Mouse (Mus musculus) kidney, adult 11 months (tissue): Measurements from ENCODE around the gene AC129217.1.

Source experiments
- DNase-seq: peaks from one replicate; pipeline ENCODE4 v3.0.0; 2022

AC129217.1 gene

DNA sequence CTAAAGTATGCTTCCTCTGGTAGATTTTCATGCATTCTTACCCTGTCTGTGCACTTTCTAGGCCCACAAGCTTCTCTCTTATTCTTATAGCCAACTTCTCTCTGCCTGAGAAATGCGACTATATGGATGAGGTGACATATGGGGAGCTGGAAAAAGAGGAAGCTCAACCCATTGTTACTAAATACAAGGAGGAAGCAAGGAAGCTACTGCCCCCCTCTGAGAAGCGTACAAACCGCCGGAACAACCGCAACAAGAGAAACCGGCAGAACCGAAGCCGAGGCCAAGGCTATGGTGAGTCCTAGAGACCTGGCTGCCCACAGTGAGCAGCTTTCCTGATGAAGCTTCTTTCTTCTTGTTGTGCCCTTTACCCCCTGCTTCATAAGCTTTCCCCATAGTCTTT lies at the start of gene AC129217.1:
TSS of gene AC129217.1 (plus strand) at position 114 of the 400 bp plus-strand sequence.
- DNase-seq = no peak

DNA sequence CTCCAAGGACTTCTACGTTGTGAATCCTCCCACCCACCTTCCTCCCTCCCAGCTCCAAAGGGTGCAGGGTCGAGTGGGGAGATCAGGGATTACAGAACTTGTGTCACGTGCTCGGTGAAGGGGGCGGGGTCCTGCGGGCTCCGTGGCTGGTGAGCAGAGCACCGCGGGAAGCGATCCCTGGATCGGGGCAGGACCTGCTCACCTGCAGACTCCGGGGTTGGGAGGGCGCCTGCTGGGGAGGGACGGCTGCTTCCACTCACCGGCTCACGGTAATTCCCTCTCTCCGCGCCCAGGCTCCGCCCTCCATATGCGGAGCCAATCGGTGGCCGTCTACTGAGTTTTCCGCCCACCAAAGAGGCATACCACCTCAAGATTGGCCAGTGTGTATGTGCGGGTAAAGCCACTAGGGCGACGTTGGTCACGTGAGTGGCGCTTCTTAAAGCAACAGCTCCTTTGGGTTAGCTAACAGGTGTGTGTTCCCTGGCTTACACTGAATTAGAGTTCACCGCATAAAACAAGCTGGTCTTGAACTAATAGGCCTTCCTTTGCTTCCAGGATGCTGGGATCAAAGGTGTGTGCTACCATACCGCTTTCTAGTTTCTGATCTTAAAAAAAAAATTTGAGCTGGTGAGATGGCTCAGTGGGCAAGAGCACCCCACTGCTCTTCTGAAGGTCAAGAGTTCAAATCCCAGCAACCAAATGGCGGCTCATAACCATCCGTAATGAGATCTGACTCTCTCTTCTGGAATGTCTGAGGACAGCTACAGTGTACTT lies 43.4 kb upstream of the AC129217.1 start, which contains the start of gene Taf6l:
TSS of gene Taf6l (minus strand) at position 410 of the 774 bp plus-strand sequence.
- peak; percentile 99 for DNase-seq

DNA sequence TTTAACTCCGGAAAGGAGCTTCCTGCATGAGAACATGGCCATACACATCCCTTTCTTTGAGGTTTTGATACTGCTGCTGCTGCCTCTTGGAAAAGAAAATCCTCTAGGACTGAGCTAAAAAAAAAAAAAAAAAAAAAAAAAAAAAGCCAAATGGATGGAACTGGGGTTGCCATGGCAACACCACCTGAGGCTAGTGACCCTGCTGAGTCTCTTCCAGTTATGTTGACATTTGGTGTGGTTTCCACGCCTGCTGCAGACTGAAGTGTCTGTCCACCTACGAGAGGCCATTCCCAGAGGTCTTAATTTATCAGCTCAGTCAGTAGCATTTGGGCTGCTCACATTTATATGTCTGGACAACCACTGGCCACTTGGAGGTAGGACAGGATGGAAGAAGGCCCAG lies 41.1 kb upstream of the AC129217.1 start:
- DNase-seq = no peak

DNA sequence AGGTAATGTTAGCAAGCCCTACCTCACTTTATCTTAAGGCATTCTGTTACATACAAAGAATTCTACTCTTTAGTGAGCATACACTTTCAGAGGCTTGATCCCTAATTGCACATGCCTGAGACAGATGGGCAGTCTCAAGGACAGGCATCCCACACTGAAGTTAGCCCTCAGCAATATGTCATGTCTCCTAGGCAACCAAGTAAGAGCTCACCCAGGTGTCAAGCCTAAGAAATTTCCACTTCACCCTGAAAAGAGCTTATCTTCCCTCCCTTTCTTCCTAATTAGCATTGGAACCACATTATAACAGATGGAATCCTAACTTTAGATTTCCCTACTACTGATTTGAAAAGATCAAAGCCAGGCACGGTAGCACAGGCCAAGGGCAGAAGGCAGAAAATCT lies 40.4 kb upstream of the AC129217.1 start:
- no peak for DNase-seq

DNA sequence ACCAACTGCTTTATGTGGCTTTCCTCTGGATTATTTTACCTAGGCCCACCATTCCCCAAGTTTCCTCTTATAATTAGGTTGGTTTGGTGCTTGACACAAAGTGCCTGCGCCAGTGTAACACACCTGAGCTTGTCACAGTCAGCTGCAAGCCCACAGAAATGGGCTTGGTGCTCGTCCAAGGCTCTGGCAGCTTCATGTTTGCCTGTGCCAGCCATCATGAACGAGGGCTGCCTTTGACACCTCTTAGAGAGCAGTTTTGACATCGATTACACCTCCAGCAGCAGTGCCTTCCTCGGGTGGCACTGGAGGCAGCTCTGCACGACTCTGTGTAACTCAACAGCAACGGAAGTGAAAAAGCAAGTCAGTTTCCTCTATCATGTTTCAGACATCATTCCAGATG lies 39.4 kb upstream of the AC129217.1 start:
- no peak for DNase-seq

DNA sequence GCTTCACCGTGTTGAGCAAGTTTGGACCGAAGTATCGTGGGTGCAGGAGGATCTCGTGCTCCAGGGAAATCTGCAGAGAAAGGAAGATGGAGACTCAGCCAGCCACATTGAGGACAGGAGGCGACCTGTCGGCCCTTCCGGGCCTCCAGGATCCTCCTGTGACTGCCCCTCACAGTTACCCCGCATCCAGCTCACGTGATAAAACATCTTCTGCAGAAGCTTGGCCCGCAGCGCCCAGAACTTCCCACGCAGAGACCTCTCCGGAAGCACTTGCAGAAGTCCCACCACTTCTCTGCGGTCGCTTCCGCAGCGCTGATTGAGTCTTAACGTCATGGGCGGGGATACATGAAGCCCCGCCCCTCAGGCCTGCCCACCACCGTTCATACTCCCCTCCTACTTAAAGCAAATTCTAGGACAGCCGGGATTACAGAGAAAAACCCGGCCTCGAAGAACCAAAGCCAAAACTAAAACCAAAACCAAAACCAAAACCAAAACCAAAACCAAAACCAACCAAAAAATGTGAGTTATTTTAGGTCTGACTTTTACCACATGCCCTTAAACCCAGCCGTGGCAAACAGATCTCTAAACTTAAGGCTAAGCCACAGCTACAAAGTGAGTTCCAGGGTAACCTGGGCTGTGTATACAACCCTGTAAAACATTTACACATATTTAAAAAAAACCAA lies 31.2 kb upstream of the AC129217.1 start, which contains the start of gene Polr2g:
TSS of gene Polr2g (minus strand) at position 314 of the 683 bp plus-strand sequence.
- peak; percentile 93 for DNase-seq

DNA sequence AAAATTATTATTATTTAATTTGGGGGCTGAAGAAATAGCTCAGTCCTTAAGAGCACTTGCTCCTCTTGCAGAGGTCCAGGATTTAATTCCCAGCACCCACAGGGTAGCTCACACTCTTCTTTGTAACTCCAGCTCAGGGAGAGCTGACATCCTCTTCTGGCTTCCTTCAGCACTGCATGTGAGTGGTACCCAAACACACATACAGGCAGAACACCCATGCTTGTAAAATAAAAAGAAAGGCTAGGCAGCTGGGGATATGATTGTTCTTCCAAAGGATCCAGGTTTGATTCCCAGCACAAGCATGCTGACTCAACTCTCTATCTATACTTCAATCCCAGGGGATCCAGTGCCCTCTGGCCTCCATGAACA lies 30.6 kb upstream of the AC129217.1 start:
- no peak for DNase-seq

DNA sequence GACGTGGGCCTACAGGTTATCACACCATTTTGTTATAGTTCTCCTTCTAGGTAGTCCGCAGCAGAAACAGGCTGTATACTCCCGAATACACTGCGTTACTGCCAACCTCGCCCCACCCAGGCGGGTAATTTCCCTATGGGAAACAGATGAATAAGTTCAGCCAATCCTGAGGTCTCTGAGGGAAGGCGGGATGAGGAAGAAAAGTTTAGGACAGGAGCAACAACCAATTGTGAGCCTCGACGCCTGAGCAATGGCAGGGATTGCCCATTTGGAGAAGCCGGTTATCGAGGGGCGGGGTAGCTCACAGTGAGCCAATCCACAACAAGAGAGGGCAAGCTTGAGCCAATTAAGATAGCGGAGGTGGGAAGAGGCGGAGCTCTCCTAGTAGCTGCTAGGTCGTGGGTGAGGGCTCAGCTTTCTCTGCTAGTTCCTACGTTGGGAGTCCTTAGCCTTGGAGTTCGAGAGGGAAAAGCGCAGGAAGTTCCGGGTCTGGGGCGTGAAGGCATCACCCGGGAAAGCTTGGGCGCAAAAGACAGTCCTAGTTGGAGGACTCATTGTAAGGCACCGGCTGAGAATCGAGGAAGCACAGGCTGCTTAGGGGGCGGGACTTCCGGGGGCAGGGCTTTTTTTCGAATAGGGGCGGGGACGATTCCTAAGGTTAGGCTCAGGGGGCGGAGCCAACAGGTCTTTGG lies 27.3 kb upstream of the AC129217.1 start, which contains the start of gene Zbtb3:
TSS of gene Zbtb3 (plus strand) at position 426 of the 692 bp plus-strand sequence.
- DNase-seq = peak; percentile 98

DNA sequence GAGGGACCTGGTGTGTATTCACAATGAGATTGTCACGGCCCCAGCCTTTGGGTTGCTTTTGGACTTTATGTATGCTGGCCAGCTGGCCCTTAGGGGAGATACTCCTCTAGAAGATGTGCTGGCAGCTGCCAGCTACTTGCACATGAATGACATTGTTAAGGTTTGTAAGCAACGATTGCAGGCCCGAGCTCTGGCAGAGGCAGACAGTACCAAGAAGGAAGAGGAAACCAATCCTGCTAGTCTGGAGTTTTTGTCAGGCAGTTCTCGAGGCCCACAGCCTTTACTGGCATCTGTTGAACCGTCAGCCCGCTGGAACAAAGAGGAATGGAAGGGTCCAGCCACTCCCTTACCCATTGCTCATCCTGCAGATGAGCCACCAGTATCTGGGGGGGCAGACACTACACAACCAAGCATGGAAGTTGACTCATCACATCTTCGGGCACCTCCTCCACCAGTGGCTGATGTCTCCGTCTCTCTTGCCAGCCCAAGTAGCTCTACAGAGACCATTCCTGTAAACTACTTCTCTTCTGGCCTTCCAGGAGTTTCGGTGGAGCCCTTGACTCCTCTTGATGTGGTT lies 26.3 kb upstream of the AC129217.1 start:
- no peak for DNase-seq

DNA sequence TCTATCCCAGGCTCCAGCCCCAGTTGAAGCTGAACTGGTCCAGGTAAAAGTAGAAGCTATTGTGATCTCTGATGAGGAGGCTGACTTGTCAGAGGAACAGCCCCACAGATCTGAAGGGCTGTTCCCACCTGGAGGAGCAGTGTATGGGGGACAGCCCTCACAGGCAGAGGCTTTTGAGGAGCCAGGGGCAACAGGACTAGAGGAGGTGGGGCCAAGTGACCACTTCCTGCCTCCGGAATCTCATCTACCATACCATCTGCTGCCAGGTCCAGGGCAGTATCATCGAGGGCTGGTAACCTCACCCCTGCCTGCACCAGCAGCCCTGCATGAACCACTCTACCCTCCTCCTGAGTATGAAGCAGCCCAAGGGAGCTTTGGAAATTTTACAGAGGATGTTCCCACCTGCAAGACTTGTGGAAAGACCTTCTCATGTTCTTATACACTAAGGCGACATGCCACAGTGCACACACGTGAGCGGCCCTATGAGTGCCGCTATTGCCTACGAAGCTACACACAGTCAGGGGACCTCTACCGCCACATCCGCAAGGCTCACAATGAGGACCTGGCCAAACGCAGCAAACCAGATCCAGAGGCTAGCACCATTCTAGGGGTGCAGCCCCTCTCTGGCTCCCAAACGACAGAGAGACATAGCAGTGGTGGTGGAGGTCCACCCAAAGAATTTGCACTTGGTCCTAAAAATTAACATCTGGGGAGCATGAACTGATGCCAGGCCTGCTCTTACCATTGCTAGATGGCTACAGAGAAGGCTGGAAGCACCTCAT lies 25.5 kb upstream of the AC129217.1 start:
- no peak for DNase-seq

DNA sequence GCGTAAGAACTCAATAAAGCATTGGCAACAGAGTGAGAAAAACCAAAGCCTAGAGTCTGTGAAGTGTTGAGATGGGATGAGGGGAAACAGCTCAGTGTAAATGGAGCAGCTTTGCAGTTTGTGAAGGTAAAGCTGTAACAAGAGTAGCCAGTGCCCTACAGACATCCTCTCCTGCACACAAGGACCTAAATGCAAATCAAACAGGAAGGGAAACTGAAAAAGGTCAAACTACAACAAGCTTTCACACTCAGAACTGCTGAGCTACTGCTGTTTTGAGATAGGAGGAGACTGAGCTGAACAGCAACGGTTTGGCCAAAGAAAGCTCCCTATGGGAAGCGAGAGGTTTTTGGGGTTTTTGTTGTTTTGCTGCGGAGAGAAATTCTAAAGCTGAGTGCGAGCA lies 22.8 kb upstream of the AC129217.1 start:
- no peak for DNase-seq

DNA sequence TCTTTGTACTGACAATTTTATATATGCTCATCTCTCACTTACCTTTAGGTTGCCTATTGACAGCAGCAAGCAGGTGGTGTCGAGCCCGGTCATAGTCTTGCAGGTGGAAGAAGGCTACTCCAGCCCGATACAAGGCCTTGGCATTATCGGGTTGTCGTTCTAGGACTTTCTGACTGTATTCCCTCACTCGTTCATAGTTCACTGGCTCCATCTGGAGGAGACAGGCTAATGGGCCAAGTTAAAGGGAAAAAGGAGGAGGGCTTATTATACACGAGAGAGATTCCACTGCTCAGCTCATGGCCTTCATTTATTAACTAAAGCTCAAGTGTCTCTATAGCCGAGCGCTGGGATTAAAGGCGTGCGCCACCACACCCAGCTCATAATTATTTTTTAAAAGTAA lies 13.8 kb upstream of the AC129217.1 start:
- DNase-seq = peak; percentile 48

DNA sequence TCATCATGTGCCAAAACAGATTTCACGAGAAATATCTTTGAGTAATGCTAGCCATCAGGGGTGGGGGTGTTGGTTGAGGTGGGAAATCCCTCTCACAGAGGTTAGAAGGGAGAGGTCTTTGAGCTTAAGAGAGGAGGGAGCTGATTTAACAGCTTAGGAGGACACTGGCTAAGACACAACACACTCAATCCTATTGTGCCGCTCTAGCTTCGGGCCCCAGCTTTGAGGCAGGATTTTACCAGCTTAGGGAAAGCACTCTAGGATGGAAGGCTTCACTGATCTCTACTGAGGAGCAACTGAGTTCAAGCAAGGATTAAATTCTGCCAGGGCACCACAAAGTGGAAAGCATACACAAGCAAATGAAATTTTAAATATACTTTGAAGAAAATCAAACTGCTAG lies 12.6 kb upstream of the AC129217.1 start:
- DNase-seq = no peak

DNA sequence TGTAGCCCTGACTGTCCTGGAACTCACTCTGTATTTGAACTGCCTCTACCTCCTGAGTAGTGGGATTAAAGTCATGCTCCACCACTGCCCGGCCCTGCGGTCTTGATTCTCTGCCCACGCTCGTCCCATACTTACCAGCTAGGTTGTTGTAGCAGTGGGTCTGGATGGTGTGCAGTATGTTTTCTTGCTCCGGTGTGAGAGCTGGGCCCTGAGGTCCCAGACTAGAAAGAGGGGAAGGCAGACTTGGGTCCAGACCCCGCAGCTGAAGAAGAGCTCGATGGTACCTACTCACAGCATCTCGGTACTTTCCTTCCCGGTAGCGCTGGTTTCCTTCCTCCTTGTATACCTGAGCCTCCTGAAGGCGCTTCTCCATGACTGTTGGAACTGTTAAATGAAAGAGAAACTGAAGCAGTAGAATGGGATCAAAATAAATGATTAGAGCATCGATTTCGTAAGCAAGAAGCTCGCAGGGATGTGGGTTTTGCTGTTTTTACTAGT lies 11.2 kb upstream of the AC129217.1 start:
- no peak for DNase-seq

DNA sequence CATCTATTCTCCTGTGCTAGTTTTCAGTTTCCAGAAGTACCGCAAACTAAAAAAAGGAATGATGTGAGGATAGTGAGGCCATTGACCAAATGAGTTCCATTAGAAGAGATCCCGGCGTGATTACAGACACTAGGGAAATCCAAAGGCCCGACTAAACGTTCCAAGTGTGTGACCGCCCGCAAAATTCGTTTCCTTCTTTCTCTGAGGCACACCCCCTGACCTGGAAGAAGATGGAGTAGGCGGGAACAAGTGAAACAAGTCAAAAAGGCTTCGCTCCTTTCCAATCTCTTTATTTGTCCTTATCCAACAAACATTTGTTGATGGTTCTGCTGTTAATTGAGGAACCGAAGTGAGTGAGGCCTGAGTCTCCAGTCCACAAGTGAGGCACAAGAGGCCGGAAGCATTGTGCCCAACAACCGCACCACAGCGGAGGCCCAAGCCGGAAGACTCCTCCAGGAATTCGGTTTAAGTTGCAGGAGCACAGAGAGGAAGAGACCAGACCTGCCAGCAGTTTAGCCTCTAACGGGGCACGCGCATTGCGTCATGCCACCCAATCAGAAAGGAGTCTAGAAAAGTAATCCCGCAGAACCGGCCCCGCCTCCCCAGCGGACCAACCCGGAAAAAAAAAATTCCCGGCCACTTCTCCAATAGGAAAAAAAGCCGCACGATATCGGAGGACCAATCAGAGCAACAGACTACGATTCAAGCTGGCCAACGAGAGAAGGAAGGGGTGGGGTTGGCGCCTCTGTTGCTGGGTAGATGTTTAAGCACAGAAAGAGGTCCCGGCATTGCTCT lies 10.6 kb upstream of the AC129217.1 start, which contains the start of gene Ttc9c:
TSS of gene Ttc9c (minus strand) at position 533 of the 795 bp plus-strand sequence.
- peak; percentile 99 for DNase-seq

DNA sequence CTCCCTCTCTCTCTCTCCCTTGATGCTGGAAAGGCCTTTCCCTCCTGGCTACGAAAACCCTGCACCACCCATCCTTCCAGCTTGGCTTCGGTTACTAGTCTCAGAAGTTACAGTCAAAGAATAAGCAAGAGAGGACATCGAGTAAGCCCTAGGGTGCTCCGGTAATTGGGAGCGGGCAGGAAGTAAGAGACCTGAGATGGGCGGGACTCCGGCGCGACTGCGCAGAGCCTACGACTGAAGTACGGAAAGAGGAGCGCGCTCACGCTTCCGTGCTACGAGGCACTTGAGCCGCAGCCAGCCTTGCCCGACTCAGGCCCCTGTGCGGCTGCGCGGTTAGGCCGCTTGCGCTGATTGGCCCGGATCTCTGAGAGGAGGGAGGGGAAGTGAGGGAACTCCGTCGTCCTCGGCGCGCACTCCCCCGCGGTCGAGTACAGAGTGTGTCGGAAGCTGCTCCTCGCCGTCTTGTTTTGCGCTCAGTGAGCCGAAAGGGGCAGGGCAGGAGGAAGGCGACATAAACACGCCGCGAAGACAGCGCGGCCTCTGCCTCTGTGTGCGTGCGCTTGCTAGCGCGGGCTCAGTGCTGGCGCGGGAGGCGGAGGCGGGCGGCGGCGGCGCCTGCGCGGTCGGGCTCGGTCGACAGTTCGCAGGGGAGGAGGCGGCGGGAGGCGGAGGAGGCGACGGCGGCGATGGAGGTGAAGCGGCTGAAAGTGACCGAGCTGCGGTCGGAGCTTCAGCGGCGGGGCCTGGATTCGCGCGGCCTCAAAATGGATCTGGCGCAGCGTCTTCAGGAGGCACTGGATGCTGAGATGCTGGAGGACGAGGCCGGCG lies 9.8 kb upstream of the AC129217.1 start, which contains the start of gene Hnrnpul2:
TSS of gene Hnrnpul2 (plus strand) at position 415 of the 828 bp plus-strand sequence.
- DNase-seq = peak; percentile 99

DNA sequence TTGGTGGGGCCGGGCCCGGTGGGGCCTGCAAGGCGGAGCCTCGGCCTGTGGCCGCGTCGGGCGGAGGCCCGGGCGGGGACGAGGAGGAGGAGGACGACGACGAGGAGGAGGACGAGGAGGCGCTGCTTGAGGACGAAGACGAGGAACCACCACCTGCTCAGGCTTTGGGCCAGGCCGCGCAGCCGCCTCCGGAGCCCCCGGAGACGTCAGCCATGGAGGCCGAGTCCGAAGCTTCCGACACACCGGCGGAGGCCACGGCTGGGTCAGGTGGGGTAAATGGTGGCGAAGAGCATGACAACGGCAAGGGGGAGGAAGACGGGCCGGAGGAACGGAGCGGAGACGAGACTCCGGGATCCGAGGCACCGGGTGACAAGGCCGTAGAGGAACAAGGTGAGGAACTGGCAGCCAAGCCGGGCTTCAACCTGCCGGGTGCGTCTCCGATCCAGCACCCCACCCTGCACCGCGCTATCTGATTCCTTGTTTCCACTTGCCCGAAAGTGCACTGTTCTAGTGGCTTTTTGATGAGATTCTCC lies 9.1 kb upstream of the AC129217.1 start:
- DNase-seq = peak; percentile 43

DNA sequence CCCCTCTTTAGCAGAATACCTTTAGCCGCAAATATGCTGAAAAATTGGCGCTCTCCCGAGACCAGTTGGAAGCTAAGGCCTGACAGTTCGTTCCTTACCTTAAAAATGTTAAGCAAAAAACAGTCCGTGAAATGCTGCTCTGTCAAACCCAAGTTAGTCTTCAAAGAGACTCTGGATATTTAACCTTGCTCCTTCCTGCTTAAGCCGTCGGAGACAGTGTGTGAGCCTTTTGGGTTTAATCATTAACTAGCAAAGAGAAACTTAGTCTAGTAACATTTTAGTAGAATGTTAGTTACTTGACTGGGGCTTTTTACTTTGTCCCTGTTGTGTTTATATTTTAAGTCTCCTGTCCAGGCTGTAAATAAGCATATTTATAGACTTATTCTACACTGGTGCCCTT lies 8.4 kb upstream of the AC129217.1 start:
- peak; percentile 54 for DNase-seq

DNA sequence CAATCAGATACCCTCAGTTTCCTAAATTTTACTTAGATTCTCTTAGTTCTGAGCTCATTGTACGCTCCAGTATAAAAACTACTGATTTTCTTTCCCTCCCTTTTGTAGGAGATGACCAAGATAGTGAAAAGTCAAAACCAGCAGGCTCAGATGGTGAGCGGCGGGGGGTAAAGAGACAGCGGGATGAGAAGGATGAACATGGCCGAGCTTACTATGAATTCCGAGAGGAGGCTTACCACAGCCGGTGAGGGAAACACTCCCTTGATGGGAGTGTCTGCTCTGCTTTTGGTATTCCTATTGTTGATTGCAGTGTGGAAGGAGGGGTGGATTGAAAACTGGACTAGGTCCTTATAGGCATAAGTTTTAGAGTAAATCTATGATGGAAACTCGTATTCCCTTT lies 6.9 kb upstream of the AC129217.1 start:
- DNase-seq = no peak

DNA sequence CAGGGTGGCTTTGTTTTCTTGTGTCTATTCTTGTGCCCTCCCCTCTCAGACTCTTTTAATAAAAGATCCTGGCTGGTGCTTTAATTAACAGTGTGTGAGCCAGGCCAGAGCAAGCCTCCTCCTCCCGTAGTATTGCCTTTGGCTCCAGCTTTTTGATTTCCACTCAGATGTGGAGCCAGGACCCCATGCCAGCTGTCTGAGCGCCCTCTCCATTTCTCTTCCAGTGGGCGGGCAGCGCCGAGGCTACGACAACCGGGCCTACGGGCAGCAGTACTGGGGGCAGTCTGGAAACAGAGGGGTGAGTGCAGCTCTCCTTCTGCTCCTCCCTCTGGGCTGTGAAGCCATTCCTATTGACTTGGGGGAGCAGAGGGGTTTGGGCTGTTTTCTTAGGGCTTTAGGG lies 1.1 kb downstream of the AC129217.1 start:
- no peak for DNase-seq
